Mouse (Mus musculus) embryonic facial prominence, embryonic 15.5 days (tissue): ENCODE data around the gene Ubxn11. TPM values are rescaled to one million over a fixed set of nuclear protein-coding genes. Genes with fewer than 3 reads are reported as not detected.
A peak's percentile ranks its signal among the peaks of the same experiment; 100 is the strongest.

ENCODE experiments used
- ATAC-seq: fragments of 200-750 bp; cut with Nextera tagmentation; 2 replicates; pipeline ENCODE4 v1.8.0; 2017; ENCODE audit warnings: low read depth, moderate TSS enrichment; ENCODE audit not compliant: insufficient number of reproducible peaks, low FRiP score, low TSS enrichment
- H3K27ac ChIP-seq: fragments of 300-500 bp; sonication (generic); replicated peaks from 2 replicates; pipeline ENCODE4 v1.5.1; 2015; ENCODE audit warnings: mild to moderate bottlenecking, inconsistent platforms
- H3K27me3 ChIP-seq: fragments of 300-500 bp; sonication (generic); 2 replicates; pipeline ENCODE4 v1.6.1; 2015; ENCODE audit warnings: inconsistent platforms
- H3K36me3 ChIP-seq: fragments of 300-500 bp; sonication (generic); 2 replicates; pipeline ENCODE4 v1.6.1; 2015; ENCODE audit warnings: mild to moderate bottlenecking, inconsistent platforms
- H3K4me1 ChIP-seq: fragments of 300-500 bp; sonication (generic); 2 replicates; pipeline ENCODE4 v1.6.1; 2015; ENCODE audit warnings: inconsistent platforms
- H3K4me2 ChIP-seq: fragments of 300-500 bp; sonication (generic); replicated peaks from 2 replicates; pipeline ENCODE4 v1.6.1; 2015; ENCODE audit warnings: mild to moderate bottlenecking, inconsistent platforms
- H3K4me3 ChIP-seq: fragments of 300-500 bp; sonication (generic); replicated peaks from 2 replicates; pipeline ENCODE4 v1.5.1; 2015; ENCODE audit warnings: mild to moderate bottlenecking, inconsistent platforms
- H3K9ac ChIP-seq: fragments of 300-500 bp; sonication (generic); 2 replicates; pipeline ENCODE4 v1.6.1; 2015; ENCODE audit warnings: inconsistent platforms
- H3K9me3 ChIP-seq: fragments of 300-500 bp; sonication (generic); replicated peaks from 2 replicates; pipeline ENCODE4 v1.6.1; 2016; ENCODE audit warnings: inconsistent platforms
- WGBS: fragments of 180-500 bp; shearing (Covaris S2); methylation state at CpG from one replicate; pipeline ENCODE4 v1.1.7; 2015; 5-methylcytosine and 5-hydroxymethylcytosine counted together
- polyA plus RNA-seq: library from polyadenylated mRNA; unstranded; fragments of >200 nt; fragmentation: Nextera tagmentation; extraction: Ambion mirVana; gene quantifications from 2 replicates; pipeline ENCODE4 v1.2.1, GENCODE M21; 2015

Gene Ubxn11
- polyA plus RNA-seq, 1 experiment from 2014 or later: 23.7 TPM

DNA sequence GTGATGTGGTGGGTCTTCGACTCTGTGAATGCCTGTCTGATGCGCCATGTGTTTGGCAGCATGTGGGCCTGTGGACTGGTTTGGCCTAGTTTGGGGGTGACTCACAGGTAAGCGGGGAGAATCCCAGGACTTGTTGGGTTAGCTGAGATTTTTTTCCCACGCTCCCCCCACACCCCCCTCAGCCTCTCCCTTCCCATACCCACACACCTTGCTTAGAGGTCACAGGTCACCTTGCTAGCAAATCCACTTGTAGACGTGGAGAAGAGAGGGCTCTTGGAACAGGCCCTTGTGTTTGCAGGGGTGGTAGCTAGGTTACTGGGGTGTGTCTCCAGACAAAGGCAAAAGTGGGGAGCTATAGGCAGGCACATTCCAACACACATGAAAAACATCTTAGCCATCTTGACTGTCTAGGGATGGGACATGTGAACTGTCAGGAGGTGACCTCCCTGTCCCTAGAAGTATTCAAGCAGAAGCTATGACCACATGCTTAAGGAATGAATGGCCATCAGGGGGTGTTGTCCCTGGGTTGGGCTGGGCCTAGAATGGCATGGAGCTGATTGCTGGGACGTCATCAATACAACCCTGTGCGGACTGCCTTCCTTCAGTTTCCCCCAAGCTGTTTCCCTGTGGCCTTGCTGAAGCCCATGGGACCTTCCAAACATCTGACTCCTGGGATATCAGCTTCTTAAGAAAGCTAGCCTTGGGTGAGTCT is 34.4 kb upstream of the Ubxn11 start:
- 0 out of 2 replicates have a peak, but pooled peaks have one; percentile 18 for ATAC-seq

GRCm38 (mm10) chr4:134068793-134069580 is 33.4 kb upstream of the Ubxn11 start:
- H3K9me3 ChIP-seq: no peaks in the 10 kb centered on the region
- H3K36me3 ChIP-seq: no peaks in the 10 kb centered on the region
- H3K4me2 ChIP-seq: no peak overlapping the region
- no peak overlapping the region for H3K4me3 ChIP-seq
- ATAC-seq: no peak
- H3K27ac ChIP-seq: no peak overlapping the region
- peaks cover 9% of the 10 kb centered on the region; the same call in 1 of the 2 replicates for H3K4me1 ChIP-seq
- H3K9ac ChIP-seq: no peak overlapping the region
- peaks cover 13% of the 10 kb centered on the region for H3K27me3 ChIP-seq
- WGBS: 85% methylated on average over 4 of the region's 4 CpGs

More for the DNA sequence above, 34.4 kb upstream of the Ubxn11 start:
- no peaks in the 10 kb centered on the region for H3K9me3 ChIP-seq
- peaks cover 13% of the 10 kb centered on the region for H3K27me3 ChIP-seq
- H3K27ac ChIP-seq: no peak overlapping the region
- no peak overlapping the region for H3K9ac ChIP-seq
- H3K4me2 ChIP-seq: no peak overlapping the region
- no peak overlapping the region for H3K4me3 ChIP-seq
- H3K36me3 ChIP-seq: no peaks in the 10 kb centered on the region
- 70% methylated on average over 7 of the region's 7 CpGs for WGBS
- peaks cover 9% of the 10 kb centered on the region; the same call in 1 of the 2 replicates for H3K4me1 ChIP-seq

- Histone ChIP-seq H3K36me3 (no peaks in the 10 kb centered on the region), H3K9me3 (no peaks in the 10 kb centered on the region), H3K27ac (no peak overlapping the region), H3K9ac (no peak overlapping the region), H3K4me3 (no peak overlapping the region), H3K4me2 (no peak overlapping the region), H3K4me1 (peaks cover 19% of the 10 kb centered on the region), H3K27me3 (peaks cover 12% of the 10 kb centered on the region; the same call in 1 of the 2 replicates)
- WGBS: 20% methylated on average over 3 of the region's 3 CpGs
- ATAC-seq: no peak
Observed at GRCm38 (mm10) chr4:134078694-134079093, 23.7 kb upstream of the Ubxn11 start.

- H3K9me3 ChIP-seq: no peaks in the 10 kb centered on the region
- no peak overlapping the region for H3K27ac ChIP-seq
- H3K4me1 ChIP-seq: peaks cover 19% of the 10 kb centered on the region
- no peak overlapping the region for H3K4me2 ChIP-seq
- no peak overlapping the region for H3K9ac ChIP-seq
- WGBS: 74% methylated on average over 4 of the region's 4 CpGs
- ATAC-seq: no peak
- no peaks in the 10 kb centered on the region for H3K36me3 ChIP-seq
- H3K27me3 ChIP-seq: peaks cover 12% of the 10 kb centered on the region; the same call in 1 of the 2 replicates
- no peak overlapping the region for H3K4me3 ChIP-seq
Observed at GRCm38 (mm10) chr4:134080674-134081073, 21.7 kb upstream of the Ubxn11 start.

GRCm38 (mm10) chr4:134081730-134082386 is 20.5 kb upstream of the Ubxn11 start:
- Histone ChIP-seq H3K4me3 (peak overlapping the region; percentile 43), H3K9me3 (no peaks in the 10 kb centered on the region), H3K27ac (no peak overlapping the region), H3K9ac (no peak overlapping the region), H3K36me3 (no peaks in the 10 kb centered on the region), H3K27me3 (peaks cover 12% of the 10 kb centered on the region; the same call in 1 of the 2 replicates), H3K4me1 (peaks cover 19% of the 10 kb centered on the region), H3K4me2 (peak overlapping the region; percentile 75)
- WGBS: under 1% methylated on average over 41 of the region's 41 CpGs
- peak; percentile 86 for ATAC-seq

- peak overlapping the region; percentile 43 for H3K4me3 ChIP-seq
- no peaks in the 10 kb centered on the region for H3K9me3 ChIP-seq
- H3K4me2 ChIP-seq: peak overlapping the region; percentile 75
- 9% methylated on average over 7 of the region's 7 CpGs for WGBS
- H3K27me3 ChIP-seq: peaks cover 12% of the 10 kb centered on the region; the same call in 1 of the 2 replicates
- no peak overlapping the region for H3K9ac ChIP-seq
- ATAC-seq: no peak
- H3K36me3 ChIP-seq: no peaks in the 10 kb centered on the region
- peaks cover 19% of the 10 kb centered on the region for H3K4me1 ChIP-seq
- H3K27ac ChIP-seq: no peak overlapping the region
Observed at GRCm38 (mm10) chr4:134082460-134082859, 19.9 kb upstream of the Ubxn11 start.

GRCm38 (mm10) chr4:134084999-134085398 is 17.4 kb upstream of the Ubxn11 start:
- H3K9me3 ChIP-seq: no peaks in the 10 kb centered on the region
- no peaks in the 10 kb centered on the region for H3K36me3 ChIP-seq
- ATAC-seq: no peak
- peaks cover 12% of the 10 kb centered on the region; the same call in 1 of the 2 replicates for H3K27me3 ChIP-seq
- no peak overlapping the region for H3K4me3 ChIP-seq
- H3K4me1 ChIP-seq: peaks cover 15% of the 10 kb centered on the region
- no peak overlapping the region for H3K27ac ChIP-seq
- no peak overlapping the region for H3K9ac ChIP-seq
- 89% methylated on average over 4 of the region's 4 CpGs for WGBS
- no peak overlapping the region for H3K4me2 ChIP-seq

DNA sequence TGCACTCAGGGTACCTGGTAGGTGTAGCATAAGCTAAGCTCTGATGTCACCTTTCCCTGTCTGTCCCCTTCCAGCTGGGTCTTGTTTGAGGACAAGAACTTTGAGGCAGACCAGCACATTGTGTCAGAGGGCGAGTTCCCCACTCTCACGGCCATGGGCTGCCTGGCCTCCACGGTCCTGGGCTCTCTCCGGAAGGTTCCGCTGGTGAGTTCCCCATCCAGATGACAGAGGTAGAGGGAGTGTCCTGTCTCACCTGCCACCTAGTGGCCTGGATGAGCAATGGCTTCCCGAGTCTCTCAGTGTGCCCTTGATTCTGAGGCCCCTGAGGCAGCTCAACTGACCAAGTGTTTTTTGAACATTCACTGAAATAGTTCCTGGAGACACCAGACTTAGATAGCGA is 15.0 kb upstream of the Ubxn11 start:
- Histone ChIP-seq H3K9me3 (no peaks in the 10 kb centered on the region), H3K4me1 (peaks cover 2% of the 10 kb centered on the region; the same call in 1 of the 2 replicates), H3K4me3 (no peak overlapping the region), H3K4me2 (no peak overlapping the region), H3K36me3 (no peaks in the 10 kb centered on the region), H3K27me3 (peaks cover 7% of the 10 kb centered on the region; the same call in 1 of the 2 replicates), H3K27ac (no peak overlapping the region), H3K9ac (no peak overlapping the region)
- 25% methylated on average over 7 of the region's 7 CpGs for whole genome bisulfite sequencing
- 0 out of 2 replicates have a peak, but pooled peaks have one; percentile 51 for ATAC-seq

DNA sequence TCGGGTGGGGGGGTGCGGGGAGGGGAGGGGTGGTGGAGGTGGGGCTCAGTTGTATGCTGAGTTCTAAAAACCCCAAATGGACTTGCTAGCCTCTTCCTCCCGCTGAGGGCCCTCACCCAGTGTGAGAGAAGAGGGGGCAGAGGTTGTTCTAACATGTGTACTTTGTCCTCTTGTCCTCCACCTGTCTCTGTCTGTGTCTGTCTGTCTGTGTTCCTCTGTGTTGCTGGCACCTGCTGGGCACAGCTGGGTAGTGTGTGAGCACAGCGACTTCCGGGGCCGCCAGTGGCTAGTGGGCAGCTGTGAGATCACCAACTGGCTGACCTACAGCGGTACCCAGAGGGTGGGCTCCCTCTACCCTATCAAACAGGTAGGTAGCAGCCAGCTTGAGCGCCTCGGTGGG is 13.3 kb upstream of the Ubxn11 start:
- no peaks in the 10 kb centered on the region for H3K36me3 ChIP-seq
- no peak for ATAC-seq
- 75% methylated on average over 9 of the region's 9 CpGs for WGBS

GRCm38 (mm10) chr4:134090521-134091224 is 11.7 kb upstream of the Ubxn11 start:
- no peaks in the 10 kb centered on the region for H3K9me3 ChIP-seq
- no peaks in the 10 kb centered on the region for H3K27me3 ChIP-seq
- no peaks in the 10 kb centered on the region for H3K36me3 ChIP-seq
- H3K9ac ChIP-seq: no peak overlapping the region
- H3K4me1 ChIP-seq: no peaks in the 10 kb centered on the region
- no peak overlapping the region for H3K27ac ChIP-seq
- 78% methylated on average over 16 of the region's 16 CpGs for WGBS
- no peak overlapping the region for H3K4me3 ChIP-seq
- ATAC-seq: no peak
- no peak overlapping the region for H3K4me2 ChIP-seq

More for the DNA sequence above, 13.3 kb upstream of the Ubxn11 start:
- Histone ChIP-seq H3K9me3 (no peaks in the 10 kb centered on the region), H3K4me2 (no peak overlapping the region), H3K9ac (no peak overlapping the region), H3K27ac (no peak overlapping the region), H3K27me3 (no peaks in the 10 kb centered on the region), H3K4me1 (no peaks in the 10 kb centered on the region), H3K4me3 (no peak overlapping the region)
